In genomic region chr5:124844929-124845328, GRCm38 (mm10) we compare ENCODE assay signal across 25 mouse cellular contexts.
"Had no signal": no experiment of that assay in that cellular context is flagged by ENCODE, and none has a peak within 500 bp of the region (broad histone marks: within the 10 kb centered on the region; RNA-seq: fewer than 3 reads in every experiment).

No protein-coding gene starts in this region.

- H3K4me3 ChIP-seq: kidney, embryonic 15.5 days; limb, embryonic 10.5 days; limb, embryonic 13.5 days; liver, embryonic 12.5 days; liver, embryonic 15.5 days; lung, embryonic 15.5 days; midbrain, embryonic 12.5 days; myocyte; neural tube, embryonic 15.5 days had no signal

- H3K4me1 ChIP-seq: kidney, embryonic 15.5 days; liver, embryonic 15.5 days; lung, embryonic 15.5 days had no signal

- H3K4me2 ChIP-seq: kidney, embryonic 15.5 days; limb, embryonic 13.5 days; liver, embryonic 12.5 days; liver, embryonic 15.5 days; lung, embryonic 15.5 days; midbrain, embryonic 12.5 days; neural tube, embryonic 15.5 days had no signal

- H3K9me3 ChIP-seq: kidney, embryonic 15.5 days; limb, embryonic 10.5 days; limb, embryonic 13.5 days; liver, embryonic 12.5 days; liver, embryonic 15.5 days; lung, embryonic 15.5 days; midbrain, embryonic 12.5 days; neural tube, embryonic 15.5 days had no signal

- ATAC-seq: liver, embryonic 12.5 days; midbrain, embryonic 16.5 days had no signal

- H3K36me3 ChIP-seq: kidney, embryonic 15.5 days; limb, embryonic 10.5 days; limb, embryonic 13.5 days; liver, embryonic 12.5 days; liver, embryonic 15.5 days; lung, embryonic 15.5 days; midbrain, embryonic 12.5 days; neural tube, embryonic 15.5 days had no signal

- DNase-seq: kidney, adult 11 months; kidney, adult 8-10 months; kidney, postnatal 10 days; kidney, postnatal 36 days; liver; lung, adult 18-20 months; lung, postnatal 14 days; lung, postnatal 4 days; right cerebral cortex, adult 18-20 months; right cerebral cortex, postnatal 14 days; right cerebral cortex, postnatal 4 days; thymus, adult 2 months; thymus, postnatal 14 days; thymus, postnatal 4 days had no signal

- H3K27ac ChIP-seq: kidney, embryonic 15.5 days; limb, embryonic 10.5 days; limb, embryonic 13.5 days; liver, embryonic 12.5 days; liver, embryonic 15.5 days; lung, embryonic 15.5 days; midbrain, embryonic 12.5 days; neural tube, embryonic 15.5 days; stomach, postnatal 0 days had no signal

- H3K27me3 ChIP-seq: kidney, embryonic 15.5 days; limb, embryonic 13.5 days; liver, embryonic 12.5 days; liver, embryonic 15.5 days; lung, embryonic 15.5 days; midbrain, embryonic 12.5 days; neural tube, embryonic 15.5 days had no signal

- H3K9ac ChIP-seq: kidney, embryonic 15.5 days; limb, embryonic 13.5 days; liver, embryonic 12.5 days; liver, embryonic 15.5 days; lung, embryonic 15.5 days; midbrain, embryonic 12.5 days; neural tube, embryonic 15.5 days had no signal
